Mouse (Mus musculus) MN1 (cell line): ENCODE measurements around the gene Wdr5b.
"Not testable (repeated sequence)": the region's sequence is repeated elsewhere in the genome, so short reads cannot be mapped to it uniquely, and the experiment has no call there.

Experiments
- DNase-seq: peaks from one replicate; pipeline ENCODE4 v3.0.0-alpha.2; 2016; ENCODE audit warnings: low spot score

Wdr5b gene

DNA sequence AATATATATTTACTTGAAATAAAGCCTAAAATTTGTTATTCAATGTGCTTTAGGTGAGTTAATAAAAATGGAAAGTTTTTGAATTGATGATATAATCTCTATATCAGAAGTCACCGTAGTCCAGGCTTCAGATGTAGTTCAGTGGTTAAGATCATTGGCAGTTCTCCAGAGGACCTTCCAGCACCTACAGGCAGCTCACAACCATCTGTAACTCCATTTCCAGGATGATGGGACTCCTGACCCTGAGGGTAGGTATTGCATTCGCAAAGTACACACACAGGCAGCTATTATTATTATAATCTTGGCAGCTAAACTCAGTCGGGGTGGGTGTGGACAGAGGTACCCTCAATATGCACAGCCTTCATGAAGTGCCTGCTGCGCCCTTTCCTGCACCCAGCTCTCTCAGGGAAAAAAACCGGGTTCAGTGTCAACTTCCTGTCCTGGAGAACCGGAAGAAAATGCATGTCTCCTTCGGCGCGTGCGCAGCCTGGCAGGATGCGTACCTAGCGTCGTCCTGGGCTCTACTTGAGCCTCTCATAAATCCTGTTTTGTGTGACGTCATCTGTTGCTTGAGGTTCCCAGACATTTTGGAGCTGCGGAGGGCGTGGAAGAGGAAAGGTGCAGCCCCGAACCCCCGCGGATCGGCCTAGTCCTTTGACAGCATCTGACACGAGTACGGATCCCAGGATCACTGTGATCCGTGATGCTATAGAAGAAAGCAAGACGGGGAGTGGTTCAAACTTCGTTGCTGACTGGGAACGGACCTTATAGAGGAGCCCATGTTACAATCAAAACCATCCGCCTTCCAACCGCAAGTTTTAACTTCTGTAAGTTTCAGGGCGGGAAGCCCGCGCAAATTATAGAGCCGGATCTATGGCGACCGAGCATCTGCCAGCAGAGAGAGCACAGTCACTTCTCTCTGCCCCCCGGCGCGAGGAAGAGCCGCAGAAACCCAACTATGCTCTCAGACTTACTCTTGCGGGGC is at the start of gene Wdr5b:
Gene Wdr5b, plus strand, starts transcription at position 551 of the 985 bp plus-strand sequence.
- peak; percentile 95 for DNase-seq

GRCm38 (mm10) chr16:35992391-35992790 is 48.6 kb upstream of the Wdr5b start:
- no peak for DNase-seq

DNA sequence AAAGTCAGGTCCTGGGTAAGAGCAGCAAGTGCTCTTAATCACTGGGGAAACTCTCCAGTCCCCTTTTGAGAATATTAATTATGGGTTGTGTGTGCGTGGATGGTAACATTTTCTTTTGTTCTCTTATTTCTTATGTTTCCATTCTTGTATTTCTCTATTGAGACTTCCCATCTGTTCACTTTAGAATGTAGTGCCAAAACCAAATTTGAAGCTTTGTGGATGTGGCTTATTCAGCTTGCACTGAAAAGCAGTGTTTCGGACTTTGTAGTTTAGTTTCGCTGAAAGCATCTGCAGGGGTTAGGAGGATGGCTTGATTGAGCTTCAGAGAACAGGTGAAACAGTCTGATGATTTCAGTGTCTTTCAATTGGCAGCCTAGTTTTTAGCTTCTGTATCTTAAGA is 47.7 kb upstream of the Wdr5b start:
- DNase-seq: no peak

DNA sequence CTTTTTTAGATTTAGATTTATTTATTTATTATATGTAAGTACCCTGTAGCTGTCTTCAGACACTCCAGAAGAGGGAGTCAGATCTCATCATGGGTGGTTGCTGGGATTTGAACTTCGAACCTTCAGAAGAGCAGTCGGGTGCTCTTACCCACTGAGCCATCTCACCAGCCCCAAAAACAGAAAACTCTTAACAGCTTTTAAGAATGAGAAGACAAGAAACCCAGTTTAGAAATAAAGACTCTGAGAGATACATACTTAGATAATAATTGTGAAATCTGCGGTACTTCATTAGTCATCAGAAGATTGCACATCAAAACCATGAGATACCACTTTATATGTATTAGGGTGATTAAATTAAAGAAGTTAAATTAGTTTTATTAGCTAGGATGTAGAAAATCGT is 42.1 kb upstream of the Wdr5b start:
- DNase-seq: not testable (repeated sequence)

DNA sequence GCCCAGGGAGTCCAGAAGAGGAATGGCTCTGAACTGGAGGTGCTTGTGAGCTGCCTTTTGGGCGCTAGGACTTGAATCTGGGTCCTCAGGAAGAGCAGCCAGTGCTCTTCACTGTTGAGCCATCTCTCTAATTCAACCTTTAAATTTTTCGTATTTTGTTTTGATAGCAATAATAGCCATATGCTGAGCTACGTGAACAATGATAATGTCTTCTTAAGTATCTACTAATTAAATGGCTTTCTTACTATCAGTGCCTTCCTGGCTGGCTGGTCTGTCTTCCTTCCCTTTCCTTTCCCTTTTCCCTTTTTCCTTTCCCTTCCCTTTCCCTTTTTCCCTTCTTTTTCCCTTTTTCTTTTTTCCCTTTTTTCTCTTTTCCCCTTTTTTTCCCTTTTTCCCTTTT is 32.6 kb upstream of the Wdr5b start:
- DNase-seq: no peak

DNA sequence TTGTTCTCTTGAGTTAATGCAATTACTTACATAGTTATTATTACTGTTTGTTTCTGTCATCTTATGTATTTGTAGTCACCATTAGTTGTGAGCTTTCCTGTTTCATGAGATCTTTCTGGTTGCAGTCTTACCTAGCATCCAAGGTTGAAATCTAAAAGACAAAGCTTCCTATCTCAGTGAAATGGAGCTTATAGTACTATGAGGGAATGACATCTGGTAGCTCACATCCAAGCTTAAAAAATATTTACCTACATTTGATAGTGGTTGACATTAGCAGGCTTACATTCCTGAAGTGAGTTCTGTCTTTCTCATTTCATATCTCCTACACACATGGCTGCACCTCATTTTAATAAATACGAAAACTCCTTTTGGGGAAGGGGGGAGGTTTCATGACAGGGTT is 24.7 kb upstream of the Wdr5b start:
- no peak for DNase-seq

- not testable (repeated sequence) for DNase-seq
Measured at GRCm38 (mm10) chr16:36028120-36028519, 12.9 kb upstream of the Wdr5b start.

DNA sequence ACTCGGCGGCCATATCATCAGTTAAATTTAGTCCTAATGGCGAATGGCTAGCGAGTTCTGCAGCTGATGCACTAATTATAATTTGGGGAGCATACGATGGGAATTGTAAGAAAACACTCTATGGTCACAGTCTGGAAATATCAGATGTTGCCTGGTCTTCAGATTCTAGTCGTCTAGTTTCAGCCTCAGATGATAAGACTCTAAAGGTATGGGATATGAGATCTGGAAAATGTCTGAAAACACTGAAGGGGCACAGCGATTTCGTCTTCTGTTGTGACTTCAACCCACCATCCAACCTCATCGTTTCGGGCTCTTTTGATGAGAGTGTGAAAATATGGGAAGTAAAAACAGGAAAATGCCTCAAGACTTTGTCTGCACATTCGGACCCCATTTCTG is 633 bp downstream of the Wdr5b start:
- no peak for DNase-seq

DNA sequence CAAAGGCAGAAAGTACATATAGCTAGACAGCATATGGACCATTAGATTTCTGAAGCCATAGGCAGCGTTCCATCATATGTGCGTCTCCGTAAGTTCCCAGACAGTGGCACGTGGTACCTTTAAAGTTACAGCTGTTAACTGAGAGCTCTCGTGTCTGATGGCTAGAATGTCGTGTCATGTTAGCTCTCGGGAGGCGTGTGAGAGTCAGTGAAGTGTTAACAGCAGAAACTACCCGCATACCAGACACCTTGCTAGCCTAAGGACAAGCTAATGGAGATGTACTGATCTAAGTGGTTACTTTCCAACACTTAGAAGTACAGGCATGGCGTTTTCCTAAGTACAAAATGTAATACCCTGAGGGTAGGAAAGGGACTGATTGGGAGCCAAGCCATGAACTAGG is 2.1 kb downstream of the Wdr5b start:
- no peak for DNase-seq

DNA sequence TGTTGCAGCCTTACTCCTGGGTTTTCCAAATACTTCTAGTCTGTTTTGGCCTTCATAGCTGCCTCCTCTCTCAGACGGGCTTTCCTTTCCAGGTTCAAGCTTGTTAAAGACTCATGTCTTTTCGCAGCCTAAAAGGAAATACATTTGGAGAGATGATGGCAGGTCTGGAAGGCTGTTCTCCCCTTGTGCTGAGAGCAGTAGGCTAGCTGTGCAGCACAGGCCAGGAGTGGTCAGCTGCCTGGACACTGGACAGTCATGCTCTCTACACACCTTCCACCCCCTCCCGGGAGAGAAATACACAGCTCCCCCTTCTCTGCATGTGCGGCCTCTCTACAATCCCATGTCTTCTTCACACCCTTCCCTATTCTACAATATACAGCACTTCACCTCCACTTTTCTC is 3.0 kb downstream of the Wdr5b start:
- no peak for DNase-seq

- DNase-seq: no peak
Measured at GRCm38 (mm10) chr16:36047538-36047937, 6.5 kb downstream of the Wdr5b start.

GRCm38 (mm10) chr16:36051491-36051890 is 10.5 kb downstream of the Wdr5b start:
- no peak for DNase-seq

GRCm38 (mm10) chr16:36053524-36054275 is 12.7 kb downstream of the Wdr5b start:
- DNase-seq: no peak

DNA sequence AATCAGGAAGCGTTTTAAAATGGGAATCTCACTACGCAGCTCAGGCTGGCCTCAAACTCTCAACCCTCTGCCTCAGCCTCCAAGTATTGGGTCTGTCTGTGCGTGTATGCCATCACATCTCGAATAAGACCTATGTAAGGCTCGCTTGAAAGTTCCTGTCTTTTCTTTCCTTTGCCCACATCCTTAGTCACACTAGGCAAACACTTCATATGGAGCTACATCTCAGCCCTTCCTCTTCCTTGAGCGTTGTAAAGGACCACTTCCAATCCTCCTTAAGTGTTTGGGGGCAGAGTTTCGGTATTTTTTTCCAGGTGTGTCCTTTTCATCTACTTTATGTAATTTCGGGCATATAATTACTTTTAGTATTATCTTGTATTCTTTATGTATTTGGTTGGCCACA is 13.9 kb downstream of the Wdr5b start:
- no peak for DNase-seq

DNA sequence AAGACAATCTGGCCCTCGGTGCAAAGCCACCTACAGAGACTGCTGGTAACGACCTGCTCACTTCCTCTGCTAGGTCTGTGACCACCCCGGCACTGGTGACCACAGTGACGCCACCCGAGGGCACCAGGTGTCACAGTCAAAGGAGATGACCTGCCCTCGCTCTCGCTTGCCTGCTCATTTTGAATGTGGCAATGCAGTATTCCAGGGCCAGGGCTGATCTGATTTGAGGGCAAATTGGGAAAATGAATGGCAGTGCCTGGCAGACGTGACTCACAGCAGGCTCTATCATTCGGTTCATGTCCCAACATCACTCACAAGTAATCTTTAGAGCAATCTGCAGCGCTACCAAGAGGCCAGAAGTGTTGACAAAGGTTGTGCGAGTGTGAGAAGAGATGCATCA is 15.4 kb downstream of the Wdr5b start:
- peak; percentile 56 for DNase-seq

DNA sequence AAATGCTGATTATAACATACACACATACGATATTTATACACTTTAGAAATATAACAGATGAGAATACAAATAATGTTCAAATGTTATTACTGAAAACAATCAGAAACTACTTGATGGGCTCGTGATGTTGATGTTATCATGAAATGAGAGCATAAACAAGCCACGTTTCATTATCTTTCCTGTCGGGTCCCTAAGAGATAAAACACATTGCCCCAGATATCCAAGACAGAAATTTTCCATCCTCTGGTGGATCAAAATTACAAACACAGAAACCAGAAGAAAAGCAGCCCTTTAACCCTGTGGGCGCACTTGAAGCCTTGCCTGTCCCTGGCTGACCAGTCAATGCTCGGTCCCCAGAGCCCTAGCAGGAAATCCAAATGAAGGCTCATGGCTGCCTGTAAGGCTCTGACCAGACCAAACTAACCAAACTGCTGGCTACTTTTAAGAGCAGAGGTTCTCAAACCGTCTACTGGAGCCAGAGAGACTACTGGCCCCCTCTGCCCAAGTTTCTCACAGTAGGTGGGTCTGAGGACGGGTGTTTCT is 17.0 kb downstream of the Wdr5b start:
- peak; percentile 33 for DNase-seq

DNA sequence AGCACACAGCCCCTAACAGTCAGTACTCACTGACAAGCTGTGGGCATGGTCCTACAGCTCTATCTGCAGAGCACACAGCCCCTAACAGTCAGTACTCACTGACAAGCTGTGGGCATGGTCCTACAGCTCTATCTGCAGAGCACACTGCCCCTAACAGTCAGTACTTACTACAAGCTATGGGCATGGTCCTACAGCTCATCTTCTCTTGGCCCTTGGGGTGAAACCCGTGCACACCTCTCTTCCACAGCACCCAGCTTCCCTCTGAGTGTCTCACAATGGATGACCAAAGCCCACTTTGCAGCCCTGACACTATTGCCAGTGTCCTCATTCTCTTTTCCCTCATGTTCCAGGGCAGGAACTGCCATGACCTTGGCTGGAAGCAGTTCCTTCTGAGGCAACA is 21.5 kb downstream of the Wdr5b start:
- DNase-seq: not testable (repeated sequence)

DNA sequence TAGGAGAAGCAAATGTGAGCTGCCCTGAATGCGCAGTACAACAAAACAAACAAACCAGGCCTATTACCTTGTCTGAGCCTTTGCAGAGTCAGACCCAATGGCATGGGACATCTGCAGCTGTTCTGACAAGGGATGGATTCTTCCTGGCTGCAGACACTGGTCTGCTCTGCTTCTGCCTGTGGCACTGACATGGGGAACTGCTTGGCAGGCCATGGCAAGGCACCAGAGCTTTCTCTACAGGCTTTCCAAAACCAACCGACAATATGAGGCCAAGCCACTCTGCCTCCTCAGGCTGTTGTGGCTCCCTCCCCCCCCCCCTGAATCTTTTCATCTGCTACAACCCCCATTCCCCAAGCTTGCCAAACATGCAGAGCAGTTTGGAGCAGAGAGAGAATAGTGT is 22.3 kb downstream of the Wdr5b start:
- no peak for DNase-seq

DNA sequence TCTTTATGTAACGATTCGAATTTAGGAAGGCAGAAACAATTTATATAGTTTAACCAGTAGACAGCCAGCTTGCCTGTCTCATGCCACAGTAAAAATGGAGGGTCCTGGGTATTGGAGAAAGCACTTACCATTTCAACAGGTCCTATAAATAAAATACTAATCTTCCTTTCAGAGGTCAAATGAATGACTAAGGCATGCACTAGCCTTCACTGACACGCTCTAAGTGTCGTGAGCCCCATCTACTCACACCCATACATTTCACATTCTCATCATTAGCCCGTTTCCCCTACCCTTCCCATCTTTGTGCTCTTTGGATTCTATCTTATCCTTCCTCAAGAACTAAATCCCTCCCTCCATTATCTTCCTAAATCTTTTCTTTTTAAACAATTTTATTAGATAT is 23.9 kb downstream of the Wdr5b start:
- DNase-seq: no peak

DNA sequence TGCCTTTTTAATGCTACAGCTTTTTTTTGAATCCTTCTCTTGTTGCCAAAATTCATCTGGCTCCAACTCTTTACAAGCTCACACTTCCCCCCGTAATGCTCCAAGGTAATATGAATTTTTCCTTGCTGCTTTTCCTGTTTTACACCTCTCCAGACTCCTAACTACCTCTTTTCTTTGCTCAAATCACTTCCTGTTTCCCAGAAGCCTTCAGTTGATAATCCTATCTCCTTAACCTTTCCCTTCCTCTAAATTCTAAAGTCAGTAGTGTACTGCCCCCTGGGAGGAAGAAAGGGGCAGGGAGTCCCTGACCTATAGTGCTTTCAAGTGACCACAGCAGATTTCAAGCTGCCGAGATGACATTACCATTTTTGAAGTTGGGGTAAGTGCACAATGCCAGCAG is 26.7 kb downstream of the Wdr5b start:
- DNase-seq: no peak

DNA sequence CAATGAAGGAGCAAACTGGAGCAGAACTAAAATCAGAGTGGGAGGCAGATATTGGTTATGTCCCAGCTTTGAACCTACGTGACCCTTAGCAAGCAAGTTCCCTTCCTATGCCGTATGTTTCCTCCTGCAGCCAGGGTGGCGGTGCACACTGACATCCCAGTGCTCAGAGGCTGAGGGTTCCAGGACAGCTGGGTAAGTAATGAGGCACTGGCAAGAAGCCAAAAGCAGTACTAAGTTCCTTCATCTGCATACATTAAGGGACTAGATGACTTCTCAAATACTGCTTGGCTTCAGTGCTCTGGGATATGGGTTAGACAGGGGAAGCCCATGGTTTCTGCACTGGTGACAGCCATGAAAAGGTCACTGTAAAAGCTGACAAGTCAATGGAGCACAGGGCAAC is 27.4 kb downstream of the Wdr5b start:
- no peak for DNase-seq

- no peak for DNase-seq
Measured at GRCm38 (mm10) chr16:36069819-36070575, 29.0 kb downstream of the Wdr5b start.
